In the genomic region with DNA sequence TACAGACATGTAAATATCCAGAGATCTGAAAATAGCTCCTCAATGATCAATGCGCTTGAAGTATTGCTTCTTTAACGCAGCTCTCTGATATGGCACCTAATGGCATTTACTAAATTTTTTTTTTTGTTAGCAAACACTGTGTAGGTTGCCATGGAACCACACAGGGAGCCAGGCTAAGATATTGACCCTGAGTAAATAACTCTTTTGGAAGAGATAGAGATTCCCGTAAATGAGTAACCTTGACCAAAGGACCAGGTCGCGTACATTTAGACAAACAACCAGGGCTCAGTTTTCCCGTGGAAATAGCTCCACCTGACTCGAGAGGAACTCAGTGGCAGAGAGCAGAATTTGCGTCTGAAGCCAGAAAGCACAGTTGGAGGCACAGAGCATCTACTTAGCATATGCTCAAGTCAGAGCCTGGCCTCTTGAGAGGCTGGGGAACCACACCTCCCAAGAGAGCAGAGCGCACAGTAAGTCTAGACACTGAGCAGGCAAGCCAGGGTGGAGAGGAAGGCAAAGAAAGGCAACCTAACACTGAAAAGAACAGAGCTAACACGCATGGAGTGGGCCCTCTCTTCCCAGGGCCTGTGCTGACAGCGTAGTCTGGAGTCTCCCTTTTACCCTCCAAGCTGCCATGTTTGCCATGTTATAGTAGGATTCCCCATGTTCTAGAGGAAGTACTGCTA, we compare ENCODE assay signal across 11 mouse cellular contexts.
A peak's percentile ranks its signal among the peaks of the same experiment; 100 is the strongest.
DNase-seq lines count a peak whose midpoint lies in the region; ATAC-seq and TF ChIP-seq lines count a peak whose summit lies in the region.
"Had no signal": no experiment of that assay in that cellular context is flagged by ENCODE, and none has a peak within 500 bp of the region (broad histone marks: within the 10 kb centered on the region; RNA-seq: fewer than 3 reads in every experiment).

No protein-coding gene starts in this region.

- 23% methylated on average over 11 of the region's 11 CpGs for WGBS in liver, adult 2 months
- WGBS in liver, embryonic 12.5 days (ENCODE audit: insufficient replicate concordance), result 66% methylated on average over 11 of the region's 11 CpGs
- WGBS in intestine, embryonic 16.5 days, result 54% methylated on average over 11 of the region's 11 CpGs
- WGBS in stomach, postnatal 0 days, result 60% methylated on average over 11 of the region's 11 CpGs

- TF ChIP-seq CTCF in liver, adult 2 months (IDR thresholded peaks at IDR 0.05; ENCODE audit: low read depth, low read length), result no peak
- TF ChIP-seq CTCF in CH12.LX (conservative IDR thresholded peaks at IDR 0.05 in 1 of 2, IDR thresholded peaks at IDR 0.05 in 1 of 2; ENCODE audit: low read depth in 2 of 2, low read length in 2 of 2), result no peak
- no peak for TF ChIP-seq CTCF in stomach, postnatal 0 days (IDR thresholded peaks at IDR 0.05; ENCODE audit: low read depth)

- no peaks in the 10 kb centered on the region for H3K9me3 ChIP-seq in liver, embryonic 12.5 days (replicated peaks)
- H3K9me3 ChIP-seq in CH12.LX (replicated peaks; ENCODE audit: low read length), result no peaks in the 10 kb centered on the region
- no peaks in the 10 kb centered on the region for H3K9me3 ChIP-seq in intestine, embryonic 16.5 days (ENCODE audit: control insufficient read depth, low read length)
- no peaks in the 10 kb centered on the region for H3K9me3 ChIP-seq in stomach, postnatal 0 days (ENCODE audit: control insufficient read depth, low read length)
- H3K9me3 ChIP-seq: heart, embryonic 13.5 days had no signal

- no peak for ATAC-seq in liver, embryonic 12.5 days
- peak; percentile 36; the same call in 1 of the 2 replicates for ATAC-seq in intestine, embryonic 16.5 days
- ATAC-seq in stomach, postnatal 0 days (ENCODE audit: low FRiP score, low TSS enrichment), result peak; percentile 85
- ATAC-seq in megakaryocyte, adult 5-6 weeks (ENCODE audit: poor library complexity, severe bottlenecking), result no peak

- DNase-seq in liver, adult 2 months (ENCODE audit: extremely low read depth, low read depth, low spot score), result peak; percentile 90
- peak; percentile 91 for DNase-seq in CH12.LX (ENCODE audit: extremely low read depth)
- DNase-seq in stomach, postnatal 0 days (ENCODE audit: low spot score), result peak; percentile 40
- DNase-seq in layer of hippocampus, adult 9-10 months (ENCODE audit: low spot score), result no peak
- DNase-seq in adrenal gland, postnatal 10 days, result no peak
- DNase-seq: cerebellum, adult 9-11 months had no signal

- H3K4me3 ChIP-seq in liver, adult 2 months (ENCODE audit: insufficient read depth, low read depth, low read length), result no peak overlapping the region
- H3K4me3 ChIP-seq in liver, embryonic 12.5 days, result no peak overlapping the region
- H3K4me3 ChIP-seq in CH12.LX (replicated peaks in 1 of 3; ENCODE audit: low read depth in 2 of 3, low read length in 2 of 3, poor library complexity in 1 of 3), result no peak overlapping the region
- no peak overlapping the region for H3K4me3 ChIP-seq in intestine, embryonic 16.5 days (ENCODE audit: low read length)
- no peak overlapping the region for H3K4me3 ChIP-seq in stomach, postnatal 0 days (ENCODE audit: low read depth, low read length)
- H3K4me3 ChIP-seq: heart, embryonic 13.5 days had no signal

- no peak overlapping the region for H3K4me2 ChIP-seq in liver, embryonic 12.5 days
- peak overlapping the region; percentile 57 for H3K4me2 ChIP-seq in CH12.LX (ENCODE audit: insufficient read depth, low read depth, poor library complexity, severe bottlenecking)
- no peak overlapping the region for H3K4me2 ChIP-seq in intestine, embryonic 16.5 days (ENCODE audit: low read depth, low read length)
- H3K4me2 ChIP-seq in stomach, postnatal 0 days (replicated peaks; ENCODE audit: low read depth), result no peak overlapping the region
- H3K4me2 ChIP-seq: heart, embryonic 13.5 days; hindbrain, embryonic 14.5 days had no signal

- TF ChIP-seq POLR2A in liver, adult 2 months (IDR thresholded peaks at IDR 0.05; ENCODE audit: extremely low read depth, insufficient read depth, low read length), result no peak
- no peak for TF ChIP-seq POLR2A in CH12.LX (IDR thresholded peaks at IDR 0.05; ENCODE audit: low read depth, low read length)

- TF ChIP-seq RAD21 in CH12.LX (IDR thresholded peaks at IDR 0.05; ENCODE audit: low read depth, low read length), result no peak; the same call in none of the 2 replicates

- H3K36me3 ChIP-seq in liver, adult 2 months (ENCODE audit: control insufficient read depth, insufficient read depth, low read length), result no peaks in the 10 kb centered on the region
- no peaks in the 10 kb centered on the region for H3K36me3 ChIP-seq in liver, embryonic 12.5 days
- no peaks in the 10 kb centered on the region for H3K36me3 ChIP-seq in CH12.LX (replicated peaks in 1 of 2; ENCODE audit: control insufficient read depth in 1 of 2, insufficient read depth in 1 of 2, low read length in 1 of 2)
- H3K36me3 ChIP-seq in intestine, embryonic 16.5 days (ENCODE audit: control insufficient read depth, insufficient read depth, low read length), result no peaks in the 10 kb centered on the region
- H3K36me3 ChIP-seq in stomach, postnatal 0 days (ENCODE audit: control insufficient read depth, insufficient read depth, low read length), result no peaks in the 10 kb centered on the region
- H3K36me3 ChIP-seq: heart, embryonic 13.5 days had no signal

- H3K79me2 ChIP-seq in liver, adult 2 months (ENCODE audit: control insufficient read depth, insufficient read depth, low read length), result no peaks in the 10 kb centered on the region
- no peaks in the 10 kb centered on the region for H3K79me2 ChIP-seq in CH12.LX (replicated peaks; ENCODE audit: control insufficient read depth, extremely low read depth, insufficient read depth, poor library complexity, severe bottlenecking)

- dilution Hi-C loops in CH12.LX (cut with MboI; ENCODE audit: extremely low pct_ligation_motif_present, extremely low pct_unique_long_range_greater_than_20kb, low sequenced_read_pairs), result no loop called here

- TF ChIP-seq EP300 in CH12.LX (IDR thresholded peaks at IDR 0.05; ENCODE audit: low read length), result peak; percentile 9; the same call in 1 of the 2 replicates
- no peak for TF ChIP-seq EP300 in stomach, postnatal 0 days (optimal IDR thresholded peaks at IDR 0.05)

- H3K27me3 ChIP-seq in liver, adult 2 months (ENCODE audit: control insufficient read depth, insufficient read depth, low read length), result no peaks in the 10 kb centered on the region
- H3K27me3 ChIP-seq in liver, embryonic 12.5 days (replicated peaks), result no peaks in the 10 kb centered on the region
- H3K27me3 ChIP-seq in CH12.LX (replicated peaks), result no peaks in the 10 kb centered on the region
- H3K27me3 ChIP-seq in intestine, embryonic 16.5 days (replicated peaks; ENCODE audit: control insufficient read depth, insufficient read depth, low read length), result no peaks in the 10 kb centered on the region
- H3K27me3 ChIP-seq in stomach, postnatal 0 days (ENCODE audit: control insufficient read depth, insufficient read depth, low read length), result no peaks in the 10 kb centered on the region
- H3K27me3 ChIP-seq: heart, embryonic 13.5 days had no signal

- in situ Hi-C loops in CH12.LX (cut with MboI; ENCODE audit: low pct_ligation_motif_present, low pct_unique_long_range_greater_than_20kb, low sequenced_read_pairs), result loop anchor here (5.0 to 10.0 kb wide), 3 partner anchors 41 to 231 kb away; partner anchors contain the start of gene Xylt1

- no peak overlapping the region for H3K9ac ChIP-seq in liver, adult 2 months (ENCODE audit: low read depth, low read length)
- no peak overlapping the region for H3K9ac ChIP-seq in liver, embryonic 12.5 days
- H3K9ac ChIP-seq in CH12.LX (ENCODE audit: insufficient read depth, low read depth), result no peak overlapping the region
- no peak overlapping the region for H3K9ac ChIP-seq in intestine, embryonic 16.5 days (ENCODE audit: low read depth, low read length)
- H3K9ac ChIP-seq in stomach, postnatal 0 days (ENCODE audit: low read length), result no peak overlapping the region
- H3K9ac ChIP-seq: heart, embryonic 13.5 days; hindbrain, embryonic 14.5 days had no signal

- H3K27ac ChIP-seq in liver, adult 2 months (replicated peaks; ENCODE audit: insufficient read depth, low read depth, low read length), result no peak overlapping the region
- no peak overlapping the region for H3K27ac ChIP-seq in liver, embryonic 12.5 days
- peak overlapping the region; percentile 70 for H3K27ac ChIP-seq in CH12.LX (ENCODE audit: insufficient read depth, low read depth)
- no peak overlapping the region for H3K27ac ChIP-seq in intestine, embryonic 16.5 days (ENCODE audit: low read length)
- no peak overlapping the region for H3K27ac ChIP-seq in stomach, postnatal 0 days (replicated peaks)
- H3K27ac ChIP-seq: heart, embryonic 13.5 days; hindbrain, embryonic 14.5 days had no signal

- H3K4me1 ChIP-seq in liver, adult 2 months (ENCODE audit: control insufficient read depth, insufficient read depth, low read length), result peaks cover 8% of the 10 kb centered on the region
- 0 out of 2 replicates have a peak, but pooled peaks cover 8% of the 10 kb centered on the region for H3K4me1 ChIP-seq in liver, embryonic 12.5 days
- peaks cover 26 to 81% of the 10 kb centered on the region in 2 experiments for H3K4me1 ChIP-seq in CH12.LX (ENCODE audit: control insufficient read depth in 1 of 2, insufficient read depth in 2 of 2)
- 0 out of 2 replicates have a peak, but pooled peaks cover 3% of the 10 kb centered on the region for H3K4me1 ChIP-seq in intestine, embryonic 16.5 days (ENCODE audit: control insufficient read depth, insufficient read depth, low read length)
- no peaks in the 10 kb centered on the region for H3K4me1 ChIP-seq in stomach, postnatal 0 days (replicated peaks; ENCODE audit: control insufficient read depth, insufficient read depth)
- H3K4me1 ChIP-seq: heart, embryonic 13.5 days had no signal

TF ChIP-seq in CH12.LX, 34 proteins besides CTCF, POLR2A, EP300 and RAD21 (continues in another document):
- TF ChIP-seq SMC3 (IDR thresholded peaks at IDR 0.05; ENCODE audit: low read depth, low read length) (peak; percentile 18; the same call in 1 of the 2 replicates), IRF4 (IDR thresholded peaks at IDR 0.05; ENCODE audit: low read depth, low read length) (peak; percentile 61; the same call in 1 of the 2 replicates), USF2 (conservative IDR thresholded peaks at IDR 0.05; ENCODE audit: low read depth, low read length) (no peak), ELF1 (IDR thresholded peaks at IDR 0.05; ENCODE audit: low read depth, low read length) (no peak), ETS1 (conservative IDR thresholded peaks at IDR 0.05; ENCODE audit: low read depth, low read length) (peak; percentile 73), MAFK (IDR thresholded peaks at IDR 0.05; ENCODE audit: insufficient replicate concordance, low read length) (peak; percentile 65), MAX (IDR thresholded peaks at IDR 0.05; ENCODE audit: low read length) (peak; percentile 63), TCF12 (IDR thresholded peaks at IDR 0.05; ENCODE audit: low read depth, low read length) (peak; percentile 57; the same call in 1 of the 2 replicates), NRF1 (IDR thresholded peaks at IDR 0.05; ENCODE audit: low read depth, low read length) (peak; percentile 28; the same call in 1 of the 2 replicates), UBTF (IDR thresholded peaks at IDR 0.05; ENCODE audit: low read depth, low read length) (peak; percentile 87; the same call in 1 of the 2 replicates), MYC (IDR thresholded peaks at IDR 0.05; ENCODE audit: low read depth, low read length) (0 out of 2 replicates have a peak, but pooled peaks have one; percentile 12)

Comparison
In these comparisons a context has a peak if more than half of its experiments do, and no peak if none do; other contexts are left out.
1. DNase-seq: peak in liver, adult 2 months (single experiment), CH12.LX (single experiment) and stomach, postnatal 0 days (single experiment); none in layer of hippocampus, adult 9-10 months (single experiment) and adrenal gland, postnatal 10 days (single experiment).
2. ATAC-seq: peak in intestine, embryonic 16.5 days (single experiment) and stomach, postnatal 0 days (single experiment); none in liver, embryonic 12.5 days (single experiment) and megakaryocyte, adult 5-6 weeks (single experiment).